Mouse (Mus musculus): ENCODE data around the gene Gm3269. TPM values are rescaled to one million over a fixed set of nuclear protein-coding genes. Genes with fewer than 3 reads are reported as not detected.

Gene Gm3269
- not detected for polyA plus RNA-seq (2014; fragmentation: Illumina TruSeq; extraction: RNeasy Lipid Tissue Mini Kit (QIAGEN cat#74804); ENCODE audit: low read depth, low replicate concordance)

GRCm38 (mm10) chr14:4837806-4838205 is at the start of gene Gm3269:
Gm3269 (plus strand) TSS chr14:4838106.

GRCm38 (mm10) chr14:4855299-4855980 is 17.5 kb downstream of the Gm3269 start, which contains the start of gene Gm3264:
Gm3264 (plus strand) TSS chr14:4855576.

GRCm38 (mm10) chr14:4892116-4892515 is 54.2 kb downstream of the Gm3269 start, which contains the start of gene Gm3278:
Gm3278 (plus strand) TSS chr14:4892416.

Other genes starting within 250 kb of the Gm3269 start
- not detected for gene Gm8159, start 205.8 kb upstream of the Gm3269 start, polyA plus RNA-seq (2014; fragmentation: Illumina TruSeq; extraction: RNeasy Lipid Tissue Mini Kit (QIAGEN cat#74804); ENCODE audit: low read depth, low replicate concordance)
- not detected for gene Gm3239, start 173.9 kb upstream of the Gm3269 start, polyA plus RNA-seq (2014; fragmentation: Illumina TruSeq; extraction: RNeasy Lipid Tissue Mini Kit (QIAGEN cat#74804); ENCODE audit: low read depth, low replicate concordance)
- gene Gm7876, start 128.9 kb upstream of the Gm3269 start, polyA plus RNA-seq (2014; fragmentation: Illumina TruSeq; extraction: RNeasy Lipid Tissue Mini Kit (QIAGEN cat#74804); ENCODE audit: low read depth, low replicate concordance), result not detected
- not detected for gene Gm3252, start 111.3 kb upstream of the Gm3269 start, polyA plus RNA-seq (2014; fragmentation: Illumina TruSeq; extraction: RNeasy Lipid Tissue Mini Kit (QIAGEN cat#74804); ENCODE audit: low read depth, low replicate concordance)
- not detected for gene Gm9602, start 61.8 kb upstream of the Gm3269 start, polyA plus RNA-seq (2014; fragmentation: Illumina TruSeq; extraction: RNeasy Lipid Tissue Mini Kit (QIAGEN cat#74804); ENCODE audit: low read depth, low replicate concordance)
- not detected for gene Gm3264, start 17.5 kb downstream of the Gm3269 start, polyA plus RNA-seq (2014; fragmentation: Illumina TruSeq; extraction: RNeasy Lipid Tissue Mini Kit (QIAGEN cat#74804); ENCODE audit: low read depth, low replicate concordance)
- not detected for gene Gm3278, start 54.3 kb downstream of the Gm3269 start, polyA plus RNA-seq (2014; fragmentation: Illumina TruSeq; extraction: RNeasy Lipid Tissue Mini Kit (QIAGEN cat#74804); ENCODE audit: low read depth, low replicate concordance)
- gene Gm8297, start 145.8 kb downstream of the Gm3269 start, polyA plus RNA-seq (2014; fragmentation: Illumina TruSeq; extraction: RNeasy Lipid Tissue Mini Kit (QIAGEN cat#74804); ENCODE audit: low read depth, low replicate concordance), result not detected
- gene Gm3298, start 177.8 kb downstream of the Gm3269 start, polyA plus RNA-seq (2014; fragmentation: Illumina TruSeq; extraction: RNeasy Lipid Tissue Mini Kit (QIAGEN cat#74804); ENCODE audit: low read depth, low replicate concordance), result not detected
- gene 4930555G01Rik, start 212.5 kb downstream of the Gm3269 start, polyA plus RNA-seq (2014; fragmentation: Illumina TruSeq; extraction: RNeasy Lipid Tissue Mini Kit (QIAGEN cat#74804); ENCODE audit: low read depth, low replicate concordance), result not detected
- 1.6 TPM for gene Gm8281, start 232.9 kb downstream of the Gm3269 start, polyA plus RNA-seq (2014; fragmentation: Illumina TruSeq; extraction: RNeasy Lipid Tissue Mini Kit (QIAGEN cat#74804); ENCODE audit: low read depth, low replicate concordance)